ENCODE assay signal across 10 mouse cellular contexts in the genomic region with DNA sequence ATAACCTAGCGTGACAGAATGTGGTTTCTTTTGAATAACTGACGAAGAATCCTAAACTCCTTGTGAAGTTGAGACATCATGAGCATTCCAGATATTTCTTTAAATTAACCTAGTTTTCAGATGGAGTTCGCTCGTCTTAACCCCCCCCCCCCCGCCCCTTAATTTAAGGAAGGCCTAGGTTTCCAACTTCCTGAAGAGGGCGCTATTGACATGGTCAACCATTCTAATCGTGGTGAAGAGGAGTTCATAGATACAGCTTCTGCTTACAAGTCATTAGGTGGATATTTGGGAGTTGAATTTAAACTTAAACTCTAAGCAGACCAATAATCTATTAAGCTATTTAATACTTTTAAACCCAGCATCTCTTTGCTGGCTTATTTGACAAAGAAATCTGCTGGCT. TPM values are rescaled to one million over a fixed set of nuclear protein-coding genes. Genes with fewer than 3 reads are reported as not detected.
A peak's percentile ranks its signal among the peaks of the same experiment; 100 is the strongest.
DNase-seq lines count a peak whose midpoint lies in the region; ATAC-seq and TF ChIP-seq lines count a peak whose summit lies in the region.
"Had no signal": no experiment of that assay in that cellular context is flagged by ENCODE, and none has a peak within 500 bp of the region (broad histone marks: within the 10 kb centered on the region; RNA-seq: fewer than 3 reads in every experiment).

No protein-coding gene starts in this region.

- H3K9ac ChIP-seq in hindbrain, embryonic 13.5 days = no peak overlapping the region
- no peak overlapping the region; the same call in 1 of the 2 replicates for H3K9ac ChIP-seq in hindbrain, embryonic 16.5 days (ENCODE audit: low read depth, low read length)
- H3K9ac ChIP-seq in forebrain, embryonic 14.5 days (ENCODE audit: low read length) = no peak overlapping the region
- H3K9ac ChIP-seq in limb, embryonic 14.5 days (ENCODE audit: low read depth, low read length, severe bottlenecking) = no peak overlapping the region

- no peak overlapping the region for H3K27ac ChIP-seq in hindbrain, embryonic 13.5 days
- no peak overlapping the region for H3K27ac ChIP-seq in hindbrain, embryonic 16.5 days (ENCODE audit: low read depth, low read length)
- no peak overlapping the region for H3K27ac ChIP-seq in forebrain, embryonic 14.5 days (ENCODE audit: low read depth, low read length)
- H3K27ac ChIP-seq in limb, embryonic 14.5 days (replicated peaks; ENCODE audit: low read depth, low read length) = no peak overlapping the region

- ATAC-seq in hindbrain, embryonic 13.5 days (ENCODE audit: low FRiP score) = no peak
- ATAC-seq in hindbrain, embryonic 16.5 days = no peak
- ATAC-seq in forebrain, embryonic 14.5 days = no peak
- ATAC-seq in limb, embryonic 14.5 days (ENCODE audit: low FRiP score, low read depth) = no peak
- no peak for ATAC-seq in CD4-positive, CD25-positive, alpha-beta regulatory T cell, adult 4 months

- peak overlapping the region; percentile 36 for H3K4me2 ChIP-seq in hindbrain, embryonic 13.5 days
- H3K4me2 ChIP-seq in hindbrain, embryonic 16.5 days (ENCODE audit: low read length) = no peak overlapping the region; the same call in 1 of the 2 replicates
- H3K4me2 ChIP-seq in forebrain, embryonic 14.5 days (ENCODE audit: low read length) = 0 out of 2 replicates have a peak overlapping the region, but pooled peaks have one; percentile 27
- H3K4me2 ChIP-seq in limb, embryonic 14.5 days (replicated peaks; ENCODE audit: low read depth, low read length, severe bottlenecking) = 0 out of 2 replicates have a peak overlapping the region, but pooled peaks have one; percentile 10

- 30% methylated on average over 7 of the region's 7 CpGs for WGBS in hindbrain, embryonic 13.5 days
- 27% methylated on average over 7 of the region's 7 CpGs for WGBS in hindbrain, embryonic 16.5 days
- 27% methylated on average over 7 of the region's 7 CpGs for WGBS in forebrain, embryonic 14.5 days
- 25% methylated on average over 7 of the region's 7 CpGs for WGBS in limb, embryonic 14.5 days

- no peaks in the 10 kb centered on the region for H3K9me3 ChIP-seq in hindbrain, embryonic 13.5 days
- no peaks in the 10 kb centered on the region for H3K9me3 ChIP-seq in hindbrain, embryonic 16.5 days (ENCODE audit: control insufficient read depth, low read length)
- no peaks in the 10 kb centered on the region for H3K9me3 ChIP-seq in forebrain, embryonic 14.5 days (replicated peaks; ENCODE audit: control insufficient read depth, low read length)
- H3K9me3 ChIP-seq in limb, embryonic 14.5 days (ENCODE audit: control insufficient read depth, low read length) = no peaks in the 10 kb centered on the region

- H3K4me3 ChIP-seq in hindbrain, embryonic 13.5 days = no peak overlapping the region
- no peak overlapping the region for H3K4me3 ChIP-seq in hindbrain, embryonic 16.5 days (ENCODE audit: low read length)
- no peak overlapping the region for H3K4me3 ChIP-seq in forebrain, embryonic 14.5 days (ENCODE audit: low read depth, low read length)
- H3K4me3 ChIP-seq in limb, embryonic 14.5 days (replicated peaks; ENCODE audit: low read length) = no peak overlapping the region

- peak; percentile 17 for DNase-seq in ES-CJ7 (ENCODE audit: low read depth, low spot score)
- DNase-seq in forebrain, embryonic 14.5 days (ENCODE audit: low spot score) = peak; percentile 75
- peak; percentile 75 for DNase-seq in limb, embryonic 14.5 days (ENCODE audit: low spot score)
- no peak for DNase-seq in urinary bladder, adult 18-20 months (ENCODE audit: low spot score in 2 of 2)
- DNase-seq in kidney, postnatal 10 days = no peak
- DNase-seq: cerebellum, adult 11 months had no signal

- no peaks in the 10 kb centered on the region for H3K36me3 ChIP-seq in hindbrain, embryonic 13.5 days
- no peaks in the 10 kb centered on the region for H3K36me3 ChIP-seq in hindbrain, embryonic 16.5 days (ENCODE audit: control insufficient read depth, insufficient read depth, low read length)
- H3K36me3 ChIP-seq in forebrain, embryonic 14.5 days (ENCODE audit: control insufficient read depth, insufficient read depth, low read length) = no peaks in the 10 kb centered on the region
- no peaks in the 10 kb centered on the region for H3K36me3 ChIP-seq in limb, embryonic 14.5 days (ENCODE audit: control insufficient read depth, insufficient read depth, low read length)
- H3K36me3 ChIP-seq: G1E had no signal

- H3K4me1 ChIP-seq in hindbrain, embryonic 13.5 days (replicated peaks) = peaks cover 12% of the 10 kb centered on the region
- H3K4me1 ChIP-seq in hindbrain, embryonic 16.5 days (ENCODE audit: control insufficient read depth, insufficient read depth, low read depth, low read length) = peaks cover 9% of the 10 kb centered on the region
- H3K4me1 ChIP-seq in forebrain, embryonic 14.5 days (ENCODE audit: control insufficient read depth, insufficient read depth, low read length) = peaks cover 8% of the 10 kb centered on the region
- peaks cover 18% of the 10 kb centered on the region; the same call in 1 of the 2 replicates for H3K4me1 ChIP-seq in limb, embryonic 14.5 days (ENCODE audit: control insufficient read depth, insufficient read depth, low read length)

- H3K27me3 ChIP-seq in hindbrain, embryonic 13.5 days = 0 out of 2 replicates have a peak, but pooled peaks cover 7% of the 10 kb centered on the region
- no peaks in the 10 kb centered on the region for H3K27me3 ChIP-seq in hindbrain, embryonic 16.5 days (replicated peaks; ENCODE audit: control insufficient read depth, insufficient read depth, low read length)
- H3K27me3 ChIP-seq in forebrain, embryonic 14.5 days (replicated peaks; ENCODE audit: control insufficient read depth, insufficient read depth, low read length) = no peaks in the 10 kb centered on the region
- no peaks in the 10 kb centered on the region for H3K27me3 ChIP-seq in limb, embryonic 14.5 days (ENCODE audit: control insufficient read depth, insufficient read depth, low read length)

- no peak for TF ChIP-seq POLR2A in limb, embryonic 14.5 days (IDR thresholded peaks at IDR 0.05; ENCODE audit: borderline replicate concordance, extremely low read depth, insufficient read depth, insufficient read length)

RNA-seq across cellular contexts. Expression of gene Creb5, which starts 20.0 kb away (rescaled TPM):
- polyA plus RNA-seq in hindbrain, embryonic 13.5 days (2015; fragmentation: Nextera tagmentation; extraction: Ambion mirVana) = 4.1 and 5.9 TPM in 2 replicates
- polyA plus RNA-seq in hindbrain, embryonic 16.5 days (2015; fragmentation: Nextera tagmentation; extraction: Ambion mirVana) = 3.2 and 4.6 TPM in 2 replicates
- 8.5 and 9.4 TPM in 2 replicates for polyA plus RNA-seq in forebrain, embryonic 14.5 days (2014; fragmentation: Nextera tagmentation; extraction: Ambion mirVana)
- polyA plus RNA-seq in limb, embryonic 14.5 days (2012; rRNA removed) = 20.0 and 27.5 TPM in 2 replicates
- polyA plus RNA-seq in limb, embryonic 14.5 days (2014; fragmentation: Nextera tagmentation; extraction: Ambion mirVana) = 46.1 and 61.2 TPM in 2 replicates
- polyA plus RNA-seq in CD4-positive, CD25-positive, alpha-beta regulatory T cell, adult 4 months (2017; shearing (Covaris generic)) = not detected
- polyA plus RNA-seq: G1E had no signal

Comparison
In these comparisons a context has a peak if more than half of its experiments do, and no peak if none do; other contexts are left out.
1. DNase-seq: peak in ES-CJ7 (single experiment), forebrain, embryonic 14.5 days (single experiment) and limb, embryonic 14.5 days (single experiment); none in urinary bladder, adult 18-20 months (0 of 2) and kidney, postnatal 10 days (single experiment).